Mouse (Mus musculus): ENCODE results near the gene Wnt9a. TPM values are rescaled to one million over a fixed set of nuclear protein-coding genes. Genes with fewer than 3 reads are reported as not detected.

Gene Wnt9a
- polyA plus RNA-seq, 2 experiments, result 0.04 to 0.12 TPM

- no peak overlapping the region for H3K27ac ChIP-seq
- TF ChIP-seq CTCF (IDR thresholded peaks at IDR 0.05; ENCODE audit: low read depth) (no peak), EP300 (IDR thresholded peaks at IDR 0.05; ENCODE audit: low read depth) (no peak)
- H3K4me2 ChIP-seq (ENCODE audit: low read depth), result no peak overlapping the region
- H3K9me3 ChIP-seq (ENCODE audit: control insufficient read depth, low read length), result no peaks in the 10 kb centered on the region
- DNase-seq (ENCODE audit: low read depth in 3 of 3, low spot score in 3 of 3) (no peak), ATAC-seq (ENCODE audit: insufficient read depth) (no peak)
- no peak overlapping the region for H3K4me3 ChIP-seq (ENCODE audit: insufficient read depth in 1 of 2, low read depth in 2 of 2, low read length in 2 of 2)
- no peaks in the 10 kb centered on the region for H3K36me3 ChIP-seq (replicated peaks; ENCODE audit: control insufficient read depth, insufficient read depth, low read depth)
- no peaks in the 10 kb centered on the region for H3K27me3 ChIP-seq (ENCODE audit: control insufficient read depth, insufficient read depth, low read length)
- 42% methylated on average over 9 of the region's 9 CpGs for WGBS (ENCODE audit: insufficient replicate concordance)
- H3K4me1 ChIP-seq (replicated peaks; ENCODE audit: control insufficient read depth in 2 of 2, insufficient read depth in 2 of 2, low read length in 1 of 2), result no peaks in the 10 kb centered on the region
- no peak overlapping the region for H3K9ac ChIP-seq (replicated peaks)
Measured at GRCm38 (mm10) chr11:59332938-59333337, 26.2 kb downstream of the Wnt9a start.

GRCm38 (mm10) chr11:59335150-59335549 is 28.4 kb downstream of the Wnt9a start:
- H3K27ac ChIP-seq, result no peak overlapping the region
- no peak overlapping the region for H3K9ac ChIP-seq (replicated peaks)
- no peak for DNase-seq (ENCODE audit: low read depth in 3 of 3, low spot score in 3 of 3)
- WGBS (ENCODE audit: insufficient replicate concordance), result 51% methylated on average over 4 of the region's 4 CpGs
- no peak overlapping the region for H3K4me3 ChIP-seq (ENCODE audit: insufficient read depth in 1 of 2, low read depth in 2 of 2, low read length in 2 of 2)
- TF ChIP-seq CTCF (IDR thresholded peaks at IDR 0.05; ENCODE audit: low read depth), result no peak
- no peak for TF ChIP-seq EP300 (IDR thresholded peaks at IDR 0.05; ENCODE audit: low read depth)
- H3K4me2 ChIP-seq (ENCODE audit: low read depth), result no peak overlapping the region
- no peaks in the 10 kb centered on the region for H3K9me3 ChIP-seq (ENCODE audit: control insufficient read depth, low read length)
- no peaks in the 10 kb centered on the region for H3K27me3 ChIP-seq (ENCODE audit: control insufficient read depth, insufficient read depth, low read length)
- H3K36me3 ChIP-seq (replicated peaks; ENCODE audit: control insufficient read depth, insufficient read depth, low read depth), result no peaks in the 10 kb centered on the region
- no peaks in the 10 kb centered on the region for H3K4me1 ChIP-seq (replicated peaks; ENCODE audit: control insufficient read depth in 2 of 2, insufficient read depth in 2 of 2, low read length in 1 of 2)
- ATAC-seq (ENCODE audit: insufficient read depth), result no peak

- H3K9me3 ChIP-seq (ENCODE audit: control insufficient read depth, low read length), result no peaks in the 10 kb centered on the region
- DNase-seq (ENCODE audit: low read depth in 3 of 3, low spot score in 3 of 3) (no peak), ATAC-seq (ENCODE audit: insufficient read depth) (no peak)
- H3K4me3 ChIP-seq (ENCODE audit: insufficient read depth in 1 of 2, low read depth in 2 of 2, low read length in 2 of 2), result no peak overlapping the region
- no peaks in the 10 kb centered on the region for H3K4me1 ChIP-seq (replicated peaks; ENCODE audit: control insufficient read depth in 2 of 2, insufficient read depth in 2 of 2, low read length in 1 of 2)
- no peak overlapping the region for H3K4me2 ChIP-seq (ENCODE audit: low read depth)
- 24% methylated on average over 2 of the region's 2 CpGs for WGBS (ENCODE audit: insufficient replicate concordance)
- no peaks in the 10 kb centered on the region for H3K36me3 ChIP-seq (replicated peaks; ENCODE audit: control insufficient read depth, insufficient read depth, low read depth)
- no peak overlapping the region for H3K9ac ChIP-seq (replicated peaks)
- H3K27me3 ChIP-seq (ENCODE audit: control insufficient read depth, insufficient read depth, low read length), result no peaks in the 10 kb centered on the region
- H3K27ac ChIP-seq, result no peak overlapping the region
- no peak for TF ChIP-seq CTCF (IDR thresholded peaks at IDR 0.05; ENCODE audit: low read depth)
- TF ChIP-seq EP300 (IDR thresholded peaks at IDR 0.05; ENCODE audit: low read depth), result no peak
Measured at GRCm38 (mm10) chr11:59335942-59336341, 29.2 kb downstream of the Wnt9a start.

- DNase-seq (ENCODE audit: low read depth in 3 of 3, low spot score in 3 of 3) (no peak), ATAC-seq (ENCODE audit: insufficient read depth) (no peak)
- TF ChIP-seq EP300 (IDR thresholded peaks at IDR 0.05; ENCODE audit: low read depth) (no peak), CTCF (IDR thresholded peaks at IDR 0.05; ENCODE audit: low read depth) (no peak)
- H3K9ac ChIP-seq (replicated peaks), result no peak overlapping the region
- no peak overlapping the region for H3K4me2 ChIP-seq (ENCODE audit: low read depth)
- no peaks in the 10 kb centered on the region for H3K9me3 ChIP-seq (ENCODE audit: control insufficient read depth, low read length)
- H3K27ac ChIP-seq, result no peak overlapping the region
- H3K27me3 ChIP-seq (ENCODE audit: control insufficient read depth, insufficient read depth, low read length), result no peaks in the 10 kb centered on the region
- H3K4me3 ChIP-seq (ENCODE audit: insufficient read depth in 1 of 2, low read depth in 2 of 2, low read length in 2 of 2), result no peak overlapping the region
- no peaks in the 10 kb centered on the region for H3K36me3 ChIP-seq (replicated peaks; ENCODE audit: control insufficient read depth, insufficient read depth, low read depth)
- WGBS (ENCODE audit: insufficient replicate concordance), result 26% methylated on average over 1 of the region's 1 CpGs
- H3K4me1 ChIP-seq (replicated peaks; ENCODE audit: control insufficient read depth in 2 of 2, insufficient read depth in 2 of 2, low read length in 1 of 2), result no peaks in the 10 kb centered on the region
Measured at GRCm38 (mm10) chr11:59336381-59336780, 29.7 kb downstream of the Wnt9a start.

GRCm38 (mm10) chr11:59337955-59338735 is 31.4 kb downstream of the Wnt9a start:
- ATAC-seq (ENCODE audit: insufficient read depth) (no peak), DNase-seq (ENCODE audit: low read depth in 3 of 3, low spot score in 3 of 3) (no peak)
- H3K36me3 ChIP-seq (replicated peaks; ENCODE audit: control insufficient read depth, insufficient read depth, low read depth), result no peaks in the 10 kb centered on the region
- no peak overlapping the region for H3K9ac ChIP-seq (replicated peaks)
- 63% methylated on average over 13 of the region's 13 CpGs for WGBS (ENCODE audit: insufficient replicate concordance)
- H3K27me3 ChIP-seq (ENCODE audit: control insufficient read depth, insufficient read depth, low read length), result no peaks in the 10 kb centered on the region
- no peaks in the 10 kb centered on the region for H3K9me3 ChIP-seq (ENCODE audit: control insufficient read depth, low read length)
- no peak overlapping the region for H3K27ac ChIP-seq
- H3K4me1 ChIP-seq (replicated peaks; ENCODE audit: control insufficient read depth in 2 of 2, insufficient read depth in 2 of 2, low read length in 1 of 2), result no peaks in the 10 kb centered on the region
- no peak overlapping the region for H3K4me2 ChIP-seq (ENCODE audit: low read depth)
- no peak overlapping the region for H3K4me3 ChIP-seq (ENCODE audit: insufficient read depth in 1 of 2, low read depth in 2 of 2, low read length in 2 of 2)
- TF ChIP-seq CTCF (IDR thresholded peaks at IDR 0.05; ENCODE audit: low read depth) (no peak), EP300 (IDR thresholded peaks at IDR 0.05; ENCODE audit: low read depth) (no peak)

Data from liver, embryonic 14.5 days (tissue).